Comparison of ENCODE assay signal across 16 mouse cellular contexts in the genomic region with DNA sequence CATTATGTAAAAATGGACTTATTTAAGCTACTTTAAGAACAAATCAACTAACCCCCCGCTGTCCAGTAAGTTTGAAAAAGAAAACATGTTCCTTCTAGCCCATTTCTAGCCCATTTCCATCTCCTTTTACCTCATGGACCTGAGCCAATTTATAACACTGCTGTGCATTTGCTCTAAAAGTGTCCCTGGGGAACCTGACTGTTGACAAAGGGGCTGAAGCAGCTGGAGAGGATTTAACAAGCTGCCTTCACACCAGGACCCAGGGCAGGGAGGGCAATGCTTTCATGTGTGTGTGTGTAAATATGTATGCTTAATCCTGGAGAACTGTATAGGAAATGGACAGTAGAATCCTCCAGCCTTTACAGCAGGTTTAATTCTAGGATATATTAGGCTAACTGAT.
A peak's percentile ranks its signal among the peaks of the same experiment; 100 is the strongest.
DNase-seq lines count a peak whose midpoint lies in the region; ATAC-seq and TF ChIP-seq lines count a peak whose summit lies in the region.
"Had no signal": no experiment of that assay in that cellular context is flagged by ENCODE, and none has a peak within 500 bp of the region (broad histone marks: within the 10 kb centered on the region; RNA-seq: fewer than 3 reads in every experiment).

No protein-coding gene starts in this region.

- no peak overlapping the region for H3K27ac ChIP-seq in intestine, embryonic 14.5 days (ENCODE audit: low read depth)
- H3K27ac ChIP-seq in intestine, postnatal 0 days (ENCODE audit: low read depth, low read length) = no peak overlapping the region
- H3K27ac ChIP-seq in limb, embryonic 14.5 days (replicated peaks; ENCODE audit: low read depth, low read length) = no peak overlapping the region
- H3K27ac ChIP-seq in left cerebral cortex, adult 2 months = no peak overlapping the region
- H3K27ac ChIP-seq: heart, embryonic 13.5 days; limb, embryonic 15.5 days had no signal

- no peak for TF ChIP-seq CTCF in intestine, postnatal 0 days (IDR thresholded peaks at IDR 0.05; ENCODE audit: low read depth)
- no peak for TF ChIP-seq CTCF in left cerebral cortex, adult 2 months (IDR thresholded peaks at IDR 0.05)

- H3K4me1 ChIP-seq in intestine, embryonic 14.5 days (replicated peaks; ENCODE audit: control insufficient read depth, insufficient read depth, low read length) = peaks cover 3% of the 10 kb centered on the region; the same call in 1 of the 2 replicates
- H3K4me1 ChIP-seq in intestine, postnatal 0 days (replicated peaks; ENCODE audit: control insufficient read depth, insufficient read depth, low read length) = no peaks in the 10 kb centered on the region
- H3K4me1 ChIP-seq in limb, embryonic 14.5 days (ENCODE audit: control insufficient read depth, insufficient read depth, low read length) = peaks cover 11% of the 10 kb centered on the region
- H3K4me1 ChIP-seq: heart, embryonic 13.5 days had no signal

- WGBS in intestine, embryonic 14.5 days = 51% methylated on average over 1 of the region's 1 CpGs
- WGBS in intestine, postnatal 0 days = 61% methylated on average over 1 of the region's 1 CpGs
- WGBS in limb, embryonic 14.5 days = 50% methylated on average over 1 of the region's 1 CpGs

- no peaks in the 10 kb centered on the region for H3K9me3 ChIP-seq in intestine, embryonic 14.5 days (ENCODE audit: control insufficient read depth, low read length)
- no peaks in the 10 kb centered on the region for H3K9me3 ChIP-seq in intestine, postnatal 0 days (ENCODE audit: control insufficient read depth)
- no peaks in the 10 kb centered on the region for H3K9me3 ChIP-seq in limb, embryonic 14.5 days (ENCODE audit: control insufficient read depth, low read length)
- H3K9me3 ChIP-seq: heart, embryonic 13.5 days; limb, embryonic 15.5 days had no signal

- H3K36me3 ChIP-seq in intestine, embryonic 14.5 days (ENCODE audit: control insufficient read depth, insufficient read depth, low read length) = no peaks in the 10 kb centered on the region
- no peaks in the 10 kb centered on the region for H3K36me3 ChIP-seq in intestine, postnatal 0 days (ENCODE audit: control insufficient read depth, insufficient read depth)
- H3K36me3 ChIP-seq in limb, embryonic 14.5 days (ENCODE audit: control insufficient read depth, insufficient read depth, low read length) = no peaks in the 10 kb centered on the region
- H3K36me3 ChIP-seq: heart, embryonic 13.5 days; limb, embryonic 15.5 days had no signal

- intact Hi-C loops in left cerebral cortex, adult 2 months (cut with DNase I) = no loop called here

- no peaks in the 10 kb centered on the region for H3K27me3 ChIP-seq in intestine, embryonic 14.5 days (replicated peaks; ENCODE audit: control insufficient read depth, insufficient read depth, low read length)
- no peaks in the 10 kb centered on the region for H3K27me3 ChIP-seq in intestine, postnatal 0 days (replicated peaks; ENCODE audit: control insufficient read depth, insufficient read depth, low read length)
- no peaks in the 10 kb centered on the region for H3K27me3 ChIP-seq in limb, embryonic 14.5 days (ENCODE audit: control insufficient read depth, insufficient read depth, low read length)
- H3K27me3 ChIP-seq: heart, embryonic 13.5 days; limb, embryonic 15.5 days had no signal

- peak; percentile 48 for DNase-seq in intestine, embryonic 14.5 days (ENCODE audit: low spot score)
- peak; percentile 44 for DNase-seq in R1 (ENCODE audit: low read depth, low spot score)
- DNase-seq in embryo, embryonic 11 days = peak; percentile 67
- peak; percentile 57 for DNase-seq in limb, embryonic 14.5 days (ENCODE audit: low spot score)
- DNase-seq in MN1 (ENCODE audit: low spot score) = no peak
- no peak for DNase-seq in cerebellum, adult 11-12 months
- no peak for DNase-seq in left cerebral cortex, adult 2 months (ENCODE audit: extremely low spot score in 1 of 2, low spot score in 2 of 2)
- DNase-seq: cerebellum, postnatal 25 days; gastrocnemius, postnatal 36 days; kidney, postnatal 14 days; layer of hippocampus, postnatal 36 days had no signal

- H3K4me2 ChIP-seq in intestine, embryonic 14.5 days (ENCODE audit: low read length) = no peak overlapping the region
- H3K4me2 ChIP-seq in intestine, postnatal 0 days (replicated peaks; ENCODE audit: low read depth) = no peak overlapping the region
- no peak overlapping the region for H3K4me2 ChIP-seq in limb, embryonic 14.5 days (replicated peaks; ENCODE audit: low read depth, low read length, severe bottlenecking)
- H3K4me2 ChIP-seq: heart, embryonic 13.5 days; limb, embryonic 15.5 days had no signal

- H3K4me3 ChIP-seq in intestine, embryonic 14.5 days (ENCODE audit: low read depth, low read length) = no peak overlapping the region
- H3K4me3 ChIP-seq in intestine, postnatal 0 days (ENCODE audit: low read depth, low read length) = no peak overlapping the region
- H3K4me3 ChIP-seq in limb, embryonic 14.5 days (replicated peaks; ENCODE audit: low read length) = no peak overlapping the region
- H3K4me3 ChIP-seq in left cerebral cortex, adult 2 months = no peak overlapping the region
- H3K4me3 ChIP-seq: heart, embryonic 13.5 days; limb, embryonic 15.5 days had no signal

- TF ChIP-seq POLR2A in limb, embryonic 14.5 days (IDR thresholded peaks at IDR 0.05; ENCODE audit: borderline replicate concordance, extremely low read depth, insufficient read depth, insufficient read length) = no peak

- H3K9ac ChIP-seq in intestine, embryonic 14.5 days (ENCODE audit: low read length) = no peak overlapping the region
- H3K9ac ChIP-seq in intestine, postnatal 0 days (ENCODE audit: low read depth, low read length) = no peak overlapping the region
- no peak overlapping the region for H3K9ac ChIP-seq in limb, embryonic 14.5 days (ENCODE audit: low read depth, low read length, severe bottlenecking)
- H3K9ac ChIP-seq: heart, embryonic 13.5 days; limb, embryonic 15.5 days had no signal

- no peak for ATAC-seq in intestine, embryonic 14.5 days (replicated peaks; ENCODE audit: low FRiP score, low TSS enrichment, low read depth)
- no peak for ATAC-seq in intestine, postnatal 0 days
- ATAC-seq in limb, embryonic 14.5 days (ENCODE audit: low FRiP score, low read depth) = peak; percentile 81
- ATAC-seq: CD4-positive, CD25-positive, alpha-beta regulatory T cell, adult 4 months; lung, postnatal 0 days had no signal

Comparison
In these comparisons a context has a peak if more than half of its experiments do, and no peak if none do; other contexts are left out.
1. DNase-seq: peak in intestine, embryonic 14.5 days (single experiment), R1 (single experiment), embryo, embryonic 11 days (single experiment) and limb, embryonic 14.5 days (single experiment); none in MN1 (single experiment), cerebellum, adult 11-12 months (single experiment) and left cerebral cortex, adult 2 months (0 of 2).